Mouse (Mus musculus): ENCODE measurements around the gene Tenm4. TPM values are rescaled to one million over a fixed set of nuclear protein-coding genes. Genes with fewer than 3 reads are reported as not detected.

The Tenm4 gene
- total and polyA plus RNA-seq, 2 experiments from 2014 or later: 1.4 to 5.9 TPM

- H3K27me3 ChIP-seq (ENCODE audit: control insufficient read depth, insufficient read depth, low read length): no peaks in the 10 kb centered on the region
- 0 out of 2 replicates have a peak, but pooled peaks cover 4% of the 10 kb centered on the region for H3K36me3 ChIP-seq (replicated peaks; ENCODE audit: control insufficient read depth, insufficient read depth, low read length)
- peak within 1 kb of the TSS; percentile 96 for H3K27ac ChIP-seq (ENCODE audit: low read depth)
- peak within 1 kb of the TSS; percentile 95 for H3K4me3 ChIP-seq (ENCODE audit: low read depth, low read length)
- DNase-seq (ENCODE audit: low spot score) (peak; percentile 95), ATAC-seq (ENCODE audit: insufficient read depth, low read depth) (peak; percentile 99)
- peak within 1 kb of the TSS; percentile 90 for H3K9ac ChIP-seq (replicated peaks; ENCODE audit: low read depth, low read length)
- H3K4me1 ChIP-seq (ENCODE audit: control insufficient read depth, insufficient read depth): 0 out of 2 replicates have a peak, but pooled peaks cover 11% of the 10 kb centered on the region
- under 1% methylated on average over 62 of the region's 62 CpGs for WGBS
- peak within 1 kb of the TSS; percentile 98 for H3K4me2 ChIP-seq (ENCODE audit: low read depth, low read length)
- H3K9me3 ChIP-seq (replicated peaks; ENCODE audit: control insufficient read depth, low read length): no peaks in the 10 kb centered on the region
- no peak for TF ChIP-seq EP300 (IDR thresholded peaks at IDR 0.05; ENCODE audit: low read depth)
- peak; percentile 46 for TF ChIP-seq CTCF (IDR thresholded peaks at IDR 0.05; ENCODE audit: low read depth)
These were observed 780.4 kb downstream of the Tenm4 start, which contains the start of gene Nars2 for GRCm38 (mm10) chr7:96951281-96952051. Gene Nars2, plus strand, starts transcription at chr7:96951505.

- no peak for ATAC-seq (ENCODE audit: insufficient read depth, low read depth)
- Histone ChIP-seq H3K4me3 (ENCODE audit: low read depth, low read length) (peak overlapping the region; percentile 95), H3K4me2 (ENCODE audit: low read depth, low read length) (peak overlapping the region; percentile 98), H3K27me3 (ENCODE audit: control insufficient read depth, insufficient read depth, low read length) (no peaks in the 10 kb centered on the region), H3K4me1 (ENCODE audit: control insufficient read depth, insufficient read depth) (0 out of 2 replicates have a peak, but pooled peaks cover 11% of the 10 kb centered on the region), H3K36me3 (replicated peaks; ENCODE audit: control insufficient read depth, insufficient read depth, low read length) (0 out of 2 replicates have a peak, but pooled peaks cover 7% of the 10 kb centered on the region), H3K9me3 (replicated peaks; ENCODE audit: control insufficient read depth, low read length) (no peaks in the 10 kb centered on the region), H3K9ac (replicated peaks; ENCODE audit: low read depth, low read length) (peak overlapping the region; percentile 90), H3K27ac (ENCODE audit: low read depth) (peak overlapping the region; percentile 96; the same call in 1 of the 2 replicates)
- 37% methylated on average over 5 of the region's 5 CpGs for WGBS
- no peak for DNase-seq (ENCODE audit: low spot score)
- TF ChIP-seq EP300 (IDR thresholded peaks at IDR 0.05; ENCODE audit: low read depth): no peak
- no peak for TF ChIP-seq CTCF (IDR thresholded peaks at IDR 0.05; ENCODE audit: low read depth)
These were observed 781.0 kb downstream of the Tenm4 start for GRCm38 (mm10) chr7:96952094-96952493.

GRCm38 (mm10) chr7:96959168-96959567 is 788.1 kb downstream of the Tenm4 start:
- ATAC-seq (ENCODE audit: insufficient read depth, low read depth): no peak
- no peaks in the 10 kb centered on the region for H3K4me1 ChIP-seq (ENCODE audit: control insufficient read depth, insufficient read depth)
- 79% methylated on average over 5 of the region's 5 CpGs for WGBS
- no peak overlapping the region for H3K4me3 ChIP-seq (ENCODE audit: low read depth, low read length)
- H3K9me3 ChIP-seq (replicated peaks; ENCODE audit: control insufficient read depth, low read length): no peaks in the 10 kb centered on the region
- H3K27ac ChIP-seq (ENCODE audit: low read depth): no peak overlapping the region
- peaks cover 42% of the 10 kb centered on the region for H3K36me3 ChIP-seq (replicated peaks; ENCODE audit: control insufficient read depth, insufficient read depth, low read length)
- no peaks in the 10 kb centered on the region for H3K27me3 ChIP-seq (ENCODE audit: control insufficient read depth, insufficient read depth, low read length)
- H3K9ac ChIP-seq (replicated peaks; ENCODE audit: low read depth, low read length): no peak overlapping the region
- DNase-seq (ENCODE audit: low spot score): no peak
- H3K4me2 ChIP-seq (ENCODE audit: low read depth, low read length): no peak overlapping the region
- no peak for TF ChIP-seq EP300 (IDR thresholded peaks at IDR 0.05; ENCODE audit: low read depth)
- TF ChIP-seq CTCF (IDR thresholded peaks at IDR 0.05; ENCODE audit: low read depth): no peak

MicroRNAs within 50 kb of the gene (microRNA counts, 519-probe panel; counts per million panel counts)
- microRNA mmu-miR-708: not detected

Small RNA genes within 50 kb of the gene (microRNA-seq; reads per million reads assigned to microRNA genes)
- gene Mir6394 (not detected), gene Mir708 (356 reads per million, percentile 70 among the genes with 10 or more reads in this experiment)

Data from heart, postnatal 0 days (tissue).